Mouse (Mus musculus) right cerebral cortex, postnatal 4 days (tissue): Measurements from ENCODE around the gene Rsrc2.
A peak's percentile ranks its signal among the peaks of the same experiment; 100 is the strongest.
"Not testable (repeated sequence)": the region's sequence is repeated elsewhere in the genome, so short reads cannot be mapped to it uniquely, and the experiment has no call there.

ENCODE experiments used
- DNase-seq: peaks from one replicate; pipeline ENCODE4 v3.0.0-alpha.2; 2022

Rsrc2 gene

DNA sequence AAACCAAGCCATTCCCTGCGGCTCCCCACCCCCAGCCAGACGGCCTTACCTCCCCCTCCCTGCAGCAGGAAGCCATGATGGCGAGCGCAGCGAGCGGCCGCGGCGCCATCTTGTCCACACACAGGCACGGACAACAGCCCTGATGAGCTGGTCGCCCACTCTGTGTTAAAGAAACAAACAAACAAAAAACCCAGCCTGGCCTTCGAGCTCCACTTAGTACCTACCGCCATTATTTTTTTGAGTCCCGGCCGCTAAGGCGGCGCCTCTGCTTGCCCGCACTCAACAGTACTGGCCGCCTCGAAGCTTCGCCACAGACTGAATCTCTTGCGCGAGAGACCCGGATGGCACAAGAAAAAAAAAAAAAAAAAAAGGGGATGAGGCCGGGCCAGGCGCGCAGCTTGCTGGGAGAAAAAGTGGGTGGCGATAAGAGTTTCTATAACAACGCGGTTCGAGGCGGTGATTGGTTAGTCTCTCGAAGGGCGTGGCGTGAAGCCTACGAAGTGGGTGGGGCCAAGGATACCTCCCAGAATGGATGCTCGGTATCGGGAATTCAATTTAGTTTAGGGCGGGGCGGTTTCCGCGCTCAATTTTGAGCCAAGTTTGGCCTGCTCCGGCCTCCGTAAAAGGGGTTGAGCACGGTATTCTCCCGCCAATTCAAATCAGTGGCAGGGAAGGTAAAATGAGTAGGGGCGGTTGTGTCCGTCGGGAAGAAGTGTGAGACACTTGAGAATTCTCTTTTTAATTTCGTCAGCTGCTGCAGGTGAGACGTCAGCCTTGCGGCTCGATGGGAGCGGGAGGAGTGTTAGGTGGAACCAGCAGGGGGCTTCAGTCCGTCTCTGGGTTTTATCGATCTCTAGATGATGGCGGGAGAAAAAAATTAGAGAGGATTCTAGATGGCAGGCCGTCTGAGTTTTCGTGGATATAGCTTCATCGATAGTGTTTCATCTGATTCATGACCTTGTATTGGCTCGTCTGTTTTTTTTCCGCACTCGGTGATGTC, at the start of gene Rsrc2, which contains the start of gene Kntc1:
TSS of gene Rsrc2 (minus strand) at position 350 of the 1,000 bp plus-strand sequence.
TSS of gene Kntc1 (plus strand) at position 652 of the 1,000 bp plus-strand sequence.
- peak; percentile 92 for DNase-seq

DNA sequence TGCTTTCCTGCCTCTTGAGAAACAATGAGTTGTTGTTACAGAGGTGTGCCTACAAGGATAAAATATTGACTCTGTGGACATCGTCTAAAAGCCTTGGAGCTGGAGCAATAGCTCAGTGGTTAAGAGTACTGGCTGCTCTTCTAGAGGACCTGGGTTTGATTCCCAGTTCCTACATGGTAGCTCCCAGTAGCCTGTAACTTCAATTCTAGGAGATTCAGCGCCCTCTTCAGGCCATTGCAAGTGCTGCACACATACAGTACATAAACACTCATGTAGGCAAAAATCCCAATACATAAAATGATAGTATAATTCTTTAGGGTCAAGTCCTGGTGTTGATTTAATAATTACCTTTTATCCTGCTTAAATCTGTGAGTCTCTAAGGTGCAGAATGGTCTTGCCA, 43.9 kb upstream of the Rsrc2 start:
- no peak for DNase-seq

DNA sequence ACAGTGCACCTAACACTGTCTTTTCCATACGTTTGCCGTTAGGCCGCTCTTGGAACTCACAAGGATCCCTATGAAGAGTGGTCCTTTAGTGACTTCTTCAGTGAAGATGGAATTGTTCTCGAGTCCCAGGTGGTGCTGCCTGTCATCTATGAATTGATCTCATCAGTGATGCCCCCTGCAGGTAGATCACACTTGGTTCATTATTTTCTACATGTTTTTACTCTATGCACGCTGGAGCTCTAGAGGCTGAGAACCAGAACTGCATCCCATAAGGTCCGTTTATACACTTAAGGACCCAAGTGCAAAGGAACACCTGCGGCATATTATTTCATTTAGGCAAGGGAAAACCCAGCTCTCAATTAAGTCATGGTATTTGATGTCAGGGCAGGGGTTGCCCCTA, 39.8 kb upstream of the Rsrc2 start:
- DNase-seq, result no peak

DNA sequence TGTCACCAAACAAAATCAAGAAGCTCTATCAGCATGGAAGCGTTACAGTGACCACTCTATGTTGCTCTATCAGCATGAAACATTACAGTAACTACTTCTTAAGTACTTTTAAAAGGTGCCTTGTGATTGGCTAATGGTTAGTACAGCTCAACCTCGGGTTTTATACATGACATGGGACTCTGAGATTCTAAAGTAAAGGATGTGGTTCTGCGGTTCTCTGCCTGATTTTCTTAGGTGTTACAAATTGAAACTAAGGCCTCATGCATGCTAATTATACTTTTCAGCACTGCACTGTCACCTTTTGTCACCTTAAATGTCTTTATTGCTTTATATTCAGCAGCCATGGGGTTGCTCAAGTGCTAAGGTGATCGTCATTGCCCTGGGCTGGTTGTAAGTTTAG, 32.6 kb upstream of the Rsrc2 start:
- no peak for DNase-seq

DNA sequence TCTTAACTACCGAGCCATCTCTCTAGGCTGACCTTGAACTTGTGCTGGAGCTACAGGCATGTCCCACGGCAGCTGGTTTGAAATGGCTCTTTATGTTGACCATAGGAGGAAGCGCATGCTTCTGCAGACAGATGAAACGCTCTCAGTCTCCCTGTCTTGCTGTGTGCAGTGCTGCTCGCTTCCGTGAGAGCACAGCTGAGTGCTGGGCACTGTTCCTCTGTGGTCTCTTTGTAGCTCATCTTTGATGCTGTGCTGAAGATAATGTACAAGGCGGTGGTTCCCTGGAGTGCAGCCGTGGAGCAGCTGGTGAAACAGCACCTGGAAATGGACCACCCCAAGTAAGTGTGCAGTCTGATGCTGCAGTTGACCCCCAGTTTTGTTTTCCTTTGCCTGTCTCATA, 31.5 kb upstream of the Rsrc2 start:
- no peak for DNase-seq

DNA sequence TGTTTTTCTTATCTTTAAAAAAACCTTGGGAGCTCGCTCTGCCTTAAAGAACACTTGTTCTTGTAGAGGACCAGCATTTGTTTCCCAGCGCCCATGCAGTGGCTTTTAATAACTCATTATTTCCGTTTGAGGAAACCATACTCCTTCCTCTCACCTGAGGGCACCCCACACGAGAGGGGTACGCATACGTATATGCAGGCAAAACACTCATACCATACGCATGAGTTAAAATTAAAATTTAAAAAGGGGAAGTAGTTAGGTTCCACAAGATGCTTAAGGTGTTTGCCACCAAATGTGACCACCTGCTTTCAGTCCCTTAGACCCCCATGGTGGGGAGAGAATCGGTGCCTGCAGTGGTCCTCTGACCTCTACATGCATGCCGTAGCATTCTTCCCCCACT, 24.2 kb upstream of the Rsrc2 start:
- no peak for DNase-seq

DNA sequence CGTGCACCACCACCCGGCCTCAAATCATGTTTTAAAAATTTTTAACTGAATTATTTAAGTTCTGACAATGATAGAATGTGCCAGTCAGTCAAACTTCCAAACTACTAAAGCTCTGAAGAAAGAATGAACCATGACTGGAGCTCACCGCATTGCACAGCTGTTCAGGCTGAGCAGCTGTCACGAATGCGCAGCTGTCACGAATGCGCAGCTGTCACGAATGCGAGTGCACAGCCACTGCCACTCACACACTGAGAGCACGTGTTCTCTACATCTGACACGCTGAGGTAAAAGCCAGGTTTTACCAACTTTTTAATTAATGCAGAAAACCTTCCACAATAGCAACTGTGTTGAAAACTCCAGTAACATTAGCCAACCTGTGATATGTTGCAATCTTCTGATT, 17.2 kb upstream of the Rsrc2 start:
- DNase-seq, result not testable (repeated sequence)

DNA sequence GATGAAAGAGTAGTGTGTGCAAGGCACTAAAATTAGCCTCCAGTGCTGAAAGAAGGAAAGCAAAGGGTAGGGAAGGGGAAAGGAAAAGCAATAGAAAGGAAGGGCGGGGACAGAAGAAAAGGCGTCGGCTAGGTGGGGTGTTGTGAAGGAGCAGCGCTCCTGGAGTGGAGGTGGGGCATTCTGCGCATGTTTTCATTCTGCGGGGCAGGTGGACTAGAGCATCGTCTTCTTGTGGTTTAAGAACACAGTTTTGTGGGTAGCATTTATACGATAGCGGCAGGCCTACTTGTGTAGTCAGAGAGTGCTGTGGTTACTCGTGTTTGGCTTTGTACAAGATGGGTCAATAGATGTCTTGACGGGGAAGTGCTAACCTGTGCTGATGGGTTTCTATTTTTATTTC, 16.3 kb upstream of the Rsrc2 start:
- DNase-seq, result no peak

DNA sequence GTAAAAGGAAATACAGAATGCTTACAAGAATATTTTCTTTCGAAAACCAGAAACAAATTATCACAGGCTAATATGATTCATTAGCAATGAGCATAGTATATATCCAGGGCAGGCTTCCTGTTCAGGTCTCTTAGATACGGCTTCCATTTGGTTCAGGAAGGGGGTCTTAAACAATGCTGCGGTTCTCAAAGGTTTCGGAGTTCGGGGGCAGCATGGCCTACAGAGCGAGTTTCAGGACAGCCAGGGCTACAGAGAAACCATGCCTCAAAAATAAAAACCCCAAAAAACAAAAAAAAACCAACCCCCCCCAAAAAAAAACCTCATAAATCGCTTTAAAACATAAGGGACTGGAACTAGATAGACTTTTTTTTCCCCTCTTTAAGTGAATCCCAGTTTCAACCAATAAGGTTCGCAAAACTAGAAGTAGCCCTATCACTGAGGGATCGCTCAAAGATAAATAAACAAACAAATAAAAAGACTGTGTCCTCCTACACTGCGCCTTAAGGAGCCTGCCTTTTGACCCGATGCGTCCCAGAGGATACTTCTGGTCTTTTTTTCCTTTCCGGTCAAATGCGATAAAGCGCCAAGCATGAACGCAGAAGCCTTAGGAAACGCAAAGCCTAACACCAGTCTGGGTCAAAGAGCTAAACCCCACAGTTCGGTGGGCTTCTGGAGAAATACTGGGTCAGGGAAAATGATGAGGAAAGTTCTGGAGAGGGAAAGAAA, 712 bp downstream of the Rsrc2 start:
- no peak for DNase-seq

DNA sequence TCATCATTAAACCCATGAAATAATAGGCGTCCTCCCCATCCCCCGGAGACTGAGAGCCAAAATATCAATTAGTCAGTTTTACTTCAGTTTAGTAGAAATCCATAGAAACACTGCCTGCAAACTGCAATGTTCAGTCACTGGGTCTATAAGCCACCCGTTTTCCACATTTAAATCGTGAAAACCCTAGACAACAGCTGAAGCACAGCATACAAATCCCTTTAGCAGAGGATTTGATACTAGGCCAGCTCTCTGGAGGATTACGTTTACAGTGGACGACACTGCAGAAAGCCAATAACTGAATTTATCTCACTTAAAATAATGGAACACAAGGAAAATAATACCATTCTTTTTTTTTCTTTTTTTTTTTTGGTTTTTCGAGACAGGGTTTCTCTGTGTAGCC, 1.6 kb downstream of the Rsrc2 start:
- no peak for DNase-seq

DNA sequence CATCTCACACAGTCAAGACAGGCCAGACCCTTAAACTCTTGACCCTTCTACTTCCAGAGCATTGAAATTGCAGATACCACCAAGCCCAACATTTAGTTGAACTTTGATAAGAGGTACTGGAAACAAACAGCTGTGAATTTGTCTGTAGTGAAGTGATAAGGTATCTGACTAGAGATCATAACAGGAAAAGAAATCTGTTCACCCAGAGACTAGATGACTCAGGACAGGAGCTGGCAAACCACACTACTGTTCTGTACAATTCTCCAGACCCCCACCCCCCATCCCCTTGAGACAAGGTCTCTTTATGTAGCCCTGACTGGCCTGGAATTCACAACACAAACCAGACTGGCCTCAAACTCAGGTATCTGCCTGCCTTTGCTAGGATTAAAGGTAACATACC, 3.0 kb downstream of the Rsrc2 start:
- DNase-seq, result no peak

DNA sequence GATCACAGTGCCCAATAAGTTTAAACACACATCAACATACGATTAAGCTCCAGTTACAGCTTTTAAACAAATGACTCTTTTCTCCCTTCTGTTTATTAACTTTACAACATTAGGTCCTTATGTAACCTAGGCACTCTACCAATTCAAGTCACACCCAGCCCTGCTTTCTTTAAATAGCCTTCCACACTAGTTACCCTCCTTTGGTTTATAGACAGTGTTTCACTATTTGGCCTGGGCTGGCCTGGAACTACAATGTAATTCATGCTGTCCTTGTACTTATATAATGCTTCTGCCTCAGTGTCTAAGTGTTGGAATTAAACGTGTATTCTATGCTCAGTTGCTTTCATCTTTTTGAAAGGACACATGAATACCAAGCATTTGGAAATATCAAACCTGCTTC, 4.9 kb downstream of the Rsrc2 start:
- DNase-seq, result no peak

DNA sequence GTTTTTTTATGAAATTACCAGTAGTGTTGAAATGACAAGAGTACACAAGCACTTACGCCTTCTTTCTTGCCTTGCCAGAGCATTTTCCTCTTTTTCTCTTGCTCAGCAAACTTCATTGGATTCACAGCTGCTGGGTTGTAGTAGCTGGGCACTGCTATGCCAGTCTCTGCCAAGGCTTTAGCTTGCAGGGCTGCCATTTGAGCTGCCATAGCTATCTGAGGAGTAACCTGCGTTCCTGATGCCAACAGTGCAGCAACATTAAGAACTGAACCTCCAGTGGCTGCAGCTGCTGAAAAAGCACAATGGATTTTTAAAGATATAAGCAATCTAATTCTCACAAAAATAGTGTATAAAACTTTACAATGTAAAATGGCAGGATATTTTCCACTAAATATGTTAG, 18.2 kb downstream of the Rsrc2 start:
- DNase-seq, result no peak

DNA sequence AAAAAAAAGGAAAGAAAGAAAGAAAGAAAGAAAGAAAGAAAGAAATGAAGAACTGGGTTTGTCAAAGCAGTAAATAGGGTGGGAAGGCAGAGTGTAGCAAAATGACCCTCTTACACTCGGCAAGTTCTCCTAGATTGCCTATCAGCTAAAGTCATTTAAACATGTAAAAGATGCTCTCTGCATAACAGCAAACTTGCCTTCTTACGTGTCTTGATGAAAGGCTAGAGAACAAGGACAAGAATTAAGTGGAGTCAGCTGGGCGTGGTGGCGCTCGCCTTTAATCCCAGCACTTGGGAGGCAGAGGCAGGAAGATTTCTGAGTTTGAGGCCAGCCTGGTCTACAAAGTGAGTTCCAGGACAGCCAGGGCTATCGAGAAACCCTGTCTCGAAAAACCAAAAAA, 25.4 kb downstream of the Rsrc2 start:
- DNase-seq, result not testable (repeated sequence)

DNA sequence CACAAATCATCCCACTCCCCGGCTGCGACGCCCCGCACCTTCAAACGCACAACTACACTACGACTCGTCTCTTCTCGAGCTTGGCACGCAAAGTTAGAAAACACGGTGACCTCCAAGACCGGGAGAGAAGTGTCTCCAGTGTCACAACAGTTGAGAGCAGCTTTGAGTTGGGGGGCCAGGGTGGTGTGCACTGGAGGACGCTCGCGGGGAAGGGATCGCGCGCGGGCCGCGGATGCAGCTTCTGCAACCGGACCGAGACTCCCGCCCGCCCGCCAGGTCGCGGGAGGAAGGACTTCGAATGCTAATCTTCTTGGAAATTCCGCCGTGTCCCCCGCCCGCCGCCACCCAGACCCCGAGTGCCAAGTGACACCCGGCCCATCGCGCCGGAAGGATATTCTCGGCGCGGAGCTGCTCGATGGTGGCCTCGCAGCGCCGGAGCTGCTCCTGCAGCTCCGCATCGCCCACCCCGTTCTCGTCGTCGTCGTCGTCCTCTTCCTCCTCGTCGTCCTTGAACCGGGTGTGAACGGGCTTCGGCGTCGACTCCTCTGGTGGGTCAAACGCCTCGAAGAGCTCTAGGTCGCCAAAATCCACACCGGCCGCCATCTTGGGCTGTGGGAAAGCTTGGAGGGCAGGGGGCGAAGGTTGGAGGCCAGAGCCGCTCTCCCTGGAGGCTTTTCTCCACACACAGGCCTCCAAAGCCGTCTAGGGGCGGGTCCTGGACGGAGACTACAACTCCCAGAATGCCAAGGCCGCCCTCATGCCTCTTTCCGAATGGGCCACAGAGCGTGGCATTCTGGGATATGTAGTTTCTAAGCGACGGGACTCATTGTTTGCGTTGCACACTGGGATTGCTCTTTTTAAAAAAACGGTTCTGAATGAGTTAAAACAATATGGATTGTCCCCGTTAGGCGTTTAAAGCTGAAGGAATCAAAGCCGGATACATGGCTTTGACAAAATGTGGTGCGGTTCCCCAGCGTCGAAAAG, 28.6 kb downstream of the Rsrc2 start, which contains the start of gene Zcchc8:
TSS of gene Zcchc8 (minus strand) at position 773 of the 984 bp plus-strand sequence.
- DNase-seq, result peak; percentile 84

DNA sequence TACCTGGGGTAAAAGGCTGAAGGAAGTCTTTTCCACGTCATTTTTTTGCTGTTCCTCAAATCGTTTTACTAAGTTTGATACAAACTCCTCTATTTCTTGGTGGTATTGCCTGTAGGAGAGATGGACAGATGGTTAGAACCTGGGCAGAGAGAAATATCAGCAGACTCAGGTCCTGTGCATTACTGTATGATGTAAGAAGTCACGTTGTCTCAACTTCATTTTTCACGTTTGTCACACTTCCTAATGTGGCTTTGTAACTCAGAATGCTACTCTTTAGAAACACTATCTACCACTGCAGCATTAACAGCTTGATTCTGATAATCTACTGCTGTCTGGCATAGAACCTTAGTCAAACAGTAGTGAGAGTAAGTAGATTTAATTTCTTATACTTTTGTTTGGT, 34.6 kb downstream of the Rsrc2 start:
- DNase-seq, result no peak

DNA sequence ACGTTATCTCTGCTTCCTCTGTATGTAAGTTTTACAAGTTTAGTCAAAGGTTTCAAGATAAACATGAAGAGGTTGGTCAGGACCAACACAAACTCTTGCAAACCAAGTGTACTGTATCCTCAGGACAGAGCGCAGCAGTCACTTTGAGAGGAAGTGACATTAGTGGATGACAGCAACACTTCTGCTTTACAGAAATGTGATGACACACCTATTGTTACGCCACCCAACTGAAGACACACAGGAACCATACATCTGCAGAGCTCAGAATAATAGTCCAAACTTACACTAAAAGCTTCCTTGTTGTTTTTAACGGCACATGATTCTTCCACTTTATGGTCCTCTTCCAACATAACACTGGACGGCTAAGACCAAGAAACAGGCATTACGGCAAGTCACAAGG, 35.4 kb downstream of the Rsrc2 start:
- DNase-seq, result no peak

DNA sequence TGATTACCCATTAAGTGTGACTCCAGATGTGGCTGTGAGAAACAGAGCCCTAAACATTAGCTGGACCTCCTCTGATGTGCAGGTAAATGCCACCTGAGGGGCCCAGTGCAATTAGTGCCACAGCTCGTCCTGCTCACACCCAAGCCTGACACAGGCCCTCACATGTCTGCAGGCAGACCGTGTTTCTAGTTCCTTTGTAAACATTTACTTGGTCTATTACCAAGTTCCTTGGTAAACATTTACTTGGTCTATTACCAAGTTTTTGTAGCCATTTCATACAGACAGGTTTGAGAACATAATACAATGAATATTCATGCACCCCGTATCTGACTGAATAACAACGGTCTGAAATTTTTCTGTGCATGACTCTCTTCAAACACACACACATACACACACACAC, 39.6 kb downstream of the Rsrc2 start:
- no peak for DNase-seq

DNA sequence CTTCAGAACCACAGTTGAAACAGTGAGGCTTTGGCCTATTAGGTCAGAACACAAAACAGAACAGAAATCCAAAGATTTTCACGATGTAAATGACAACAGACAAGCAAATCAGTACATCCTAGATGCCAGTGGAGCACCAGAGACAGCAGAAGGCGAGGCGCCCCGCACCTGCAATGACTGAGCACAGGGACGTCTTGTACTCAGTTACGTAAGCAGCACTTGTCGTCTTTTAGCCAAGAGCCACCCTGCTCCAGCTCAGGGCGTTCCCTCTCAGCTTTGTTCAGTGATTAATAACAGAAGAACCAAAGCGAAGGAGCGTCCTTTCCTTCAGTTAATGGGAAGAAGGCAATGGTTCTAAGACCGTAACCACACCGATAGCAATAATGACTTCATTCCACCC, 40.6 kb downstream of the Rsrc2 start:
- DNase-seq, result no peak

DNA sequence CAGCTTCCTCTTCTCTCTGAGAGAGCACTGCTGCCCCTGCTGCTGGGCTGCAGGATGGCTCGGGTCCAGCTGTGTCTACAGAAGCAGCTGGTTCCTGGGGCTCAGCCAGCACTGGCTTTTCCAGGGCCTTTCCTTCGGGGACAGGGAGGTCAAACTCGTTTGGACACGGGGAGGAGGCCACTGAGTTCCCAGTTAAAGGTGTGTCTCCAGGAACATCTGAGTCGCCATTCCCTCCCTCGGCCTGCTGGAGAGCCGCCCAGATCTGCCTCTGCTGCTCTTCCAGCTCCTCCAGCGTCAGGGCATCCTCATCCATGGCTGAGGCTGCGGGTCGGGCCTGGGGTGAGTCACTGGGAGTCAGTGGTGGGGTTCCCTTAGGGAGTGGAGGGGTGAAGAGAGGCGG, 48.6 kb downstream of the Rsrc2 start:
- DNase-seq, result peak; percentile 60

DNA sequence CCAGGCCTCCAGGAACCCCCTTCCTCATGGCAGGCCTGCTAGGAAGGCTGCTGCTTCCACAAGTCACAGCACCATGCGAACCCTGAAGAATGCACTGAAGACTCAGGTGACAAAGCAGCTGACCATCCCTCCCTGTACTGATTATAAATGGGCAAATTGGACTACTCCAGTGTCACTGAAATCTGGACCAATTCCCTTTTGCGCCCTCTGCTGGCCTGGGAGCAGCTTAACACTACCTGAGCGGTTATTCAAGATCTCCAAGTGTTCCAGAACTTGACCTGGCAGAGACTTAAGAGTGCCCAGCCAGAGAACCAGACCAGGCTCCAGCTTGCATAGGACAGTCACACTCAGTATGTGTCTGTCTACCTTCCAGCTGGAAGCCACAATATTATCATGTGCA, 50.0 kb downstream of the Rsrc2 start:
- DNase-seq, result peak; percentile 75

DNA sequence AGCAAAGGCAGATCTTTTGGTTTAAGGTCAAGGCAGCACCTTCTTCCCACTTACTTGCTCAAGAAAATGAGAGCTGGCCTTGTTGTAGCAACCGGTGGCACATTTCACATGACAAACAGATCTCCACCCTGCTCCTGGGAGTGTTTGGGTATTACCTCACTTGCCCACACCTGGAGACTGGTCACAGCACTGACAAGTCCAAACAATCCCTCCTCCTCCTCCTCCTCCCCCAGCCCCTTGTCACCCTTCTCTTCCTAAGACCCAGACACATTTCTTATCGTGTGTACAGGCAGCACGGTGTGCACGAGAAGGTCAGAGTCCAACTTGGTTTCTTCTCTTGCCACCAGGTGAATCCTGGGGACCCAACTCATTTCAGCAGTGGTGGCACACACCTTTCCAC, 52.3 kb downstream of the Rsrc2 start:
- DNase-seq, result no peak

DNA sequence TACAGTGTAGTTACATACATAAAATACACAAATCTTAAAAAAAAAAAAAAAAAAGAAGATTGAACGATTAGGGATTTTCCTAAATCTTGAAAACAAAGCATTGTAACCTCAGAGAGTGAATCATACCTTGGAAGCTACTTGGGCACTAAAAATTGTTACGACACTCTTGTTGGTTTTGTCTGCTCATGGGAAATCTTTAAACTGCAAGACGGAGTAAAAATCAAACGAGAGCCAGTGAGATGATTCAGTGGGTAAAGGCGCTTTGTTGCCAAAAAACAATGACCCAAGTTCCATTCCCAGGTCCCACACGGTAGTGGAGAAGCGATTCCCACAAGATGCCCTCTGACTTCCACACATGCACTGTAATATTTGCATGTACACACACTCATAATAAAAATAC, 53.0 kb downstream of the Rsrc2 start:
- no peak for DNase-seq
